Mouse (Mus musculus) kidney, embryonic 14.5 days (tissue): ENCODE data around the gene Pkd1l2. TPM values are rescaled to one million over a fixed set of nuclear protein-coding genes. Genes with fewer than 3 reads are reported as not detected.

Experiments used
- ATAC-seq: fragments of 200-750 bp; cut with Nextera tagmentation; 2 replicates; pipeline ENCODE4 v1.8.0; 2017; ENCODE audit warnings: moderate number of reproducible peaks, mild to moderate bottlenecking, moderate TSS enrichment, moderate library complexity; ENCODE audit not compliant: low FRiP score, low TSS enrichment
- H3K27ac ChIP-seq: fragments of 300-500 bp; sonication (generic); 2 replicates; pipeline ENCODE4 v1.5.1; 2014; ENCODE audit warnings: low read depth, mild to moderate bottlenecking, low read length, moderate library complexity, mixed read lengths
- H3K27me3 ChIP-seq: fragments of 300-500 bp; sonication (generic); 2 replicates; pipeline ENCODE4 v1.6.1; 2014; ENCODE audit warnings: mild to moderate bottlenecking, low read length; ENCODE audit not compliant: control insufficient read depth, insufficient read depth
- H3K36me3 ChIP-seq: fragments of 300-500 bp; sonication (generic); 2 replicates; pipeline ENCODE4 v1.6.1; 2014; ENCODE audit warnings: low read length, mixed read lengths; ENCODE audit not compliant: control insufficient read depth, insufficient read depth
- H3K4me1 ChIP-seq: fragments of 300-500 bp; sonication (generic); 2 replicates; pipeline ENCODE4 v1.6.1; 2014; ENCODE audit warnings: low read length, mixed read lengths; ENCODE audit not compliant: control insufficient read depth, insufficient read depth
- H3K4me2 ChIP-seq: fragments of 300-500 bp; sonication (generic); replicated peaks from 2 replicates; pipeline ENCODE4 v1.6.1; 2014; ENCODE audit warnings: low read depth, mild to moderate bottlenecking, low read length
- H3K4me3 ChIP-seq: fragments of 300-500 bp; sonication (generic); 2 replicates; pipeline ENCODE4 v1.5.1; 2014; ENCODE audit warnings: mild to moderate bottlenecking, low read length
- H3K9ac ChIP-seq: fragments of 300-500 bp; sonication (generic); 2 replicates; pipeline ENCODE4 v1.6.1; 2014; ENCODE audit warnings: low read depth, mild to moderate bottlenecking, low read length, moderate library complexity
- H3K9me3 ChIP-seq: fragments of 300-500 bp; sonication (generic); 2 replicates; pipeline ENCODE4 v1.6.1; 2016; ENCODE audit warnings: low read length; ENCODE audit not compliant: control insufficient read depth
- WGBS: fragments of 180-500 bp; shearing (Covaris S2); extraction: QIAGEN DNeasy Blood & Tissue Kit; methylation state at CpG from one replicate; pipeline ENCODE4 v1.1.7; 2014; 5-methylcytosine and 5-hydroxymethylcytosine counted together
- polyA plus RNA-seq: library from polyadenylated mRNA; unstranded; fragments of >200 nt; fragmentation: Nextera tagmentation; extraction: Ambion mirVana; gene quantifications from 2 replicates; pipeline ENCODE4 v1.2.1, GENCODE M21; 2014

Gene Pkd1l2
- polyA plus RNA-seq, 1 experiment from 2014 or later = not detected

DNA sequence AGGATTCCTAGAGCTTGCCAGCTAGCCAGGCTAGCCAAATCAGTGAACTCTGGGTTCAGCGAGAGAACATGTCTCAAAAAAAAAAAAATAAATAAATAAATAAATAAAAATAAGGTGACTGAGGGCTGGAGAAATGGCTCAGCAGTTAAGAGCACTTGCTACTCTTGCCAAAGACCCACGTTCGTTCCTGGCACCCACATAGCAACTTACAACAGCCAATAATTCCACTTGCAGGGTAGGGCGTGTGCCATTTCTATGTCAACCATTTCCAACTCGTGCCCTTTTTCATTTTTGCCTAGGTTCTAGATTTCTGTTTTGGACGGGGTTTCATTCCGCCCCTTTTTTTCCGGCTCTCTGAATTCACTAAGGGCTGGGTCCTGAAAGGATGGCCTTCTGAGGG lies 104.2 kb downstream of the Pkd1l2 start:
- no peak for ATAC-seq
- Histone ChIP-seq H3K27me3 (no peaks in the 10 kb centered on the region), H3K4me2 (peak overlapping the region; percentile 64), H3K4me3 (peak overlapping the region; percentile 74), H3K36me3 (peaks cover 7% of the 10 kb centered on the region), H3K9ac (peak overlapping the region; percentile 13; the same call in 1 of the 2 replicates), H3K27ac (no peak overlapping the region), H3K9me3 (no peaks in the 10 kb centered on the region), H3K4me1 (0 out of 2 replicates have a peak, but pooled peaks cover 5% of the 10 kb centered on the region)
- WGBS = 38% methylated on average over 8 of the region's 8 CpGs

DNA sequence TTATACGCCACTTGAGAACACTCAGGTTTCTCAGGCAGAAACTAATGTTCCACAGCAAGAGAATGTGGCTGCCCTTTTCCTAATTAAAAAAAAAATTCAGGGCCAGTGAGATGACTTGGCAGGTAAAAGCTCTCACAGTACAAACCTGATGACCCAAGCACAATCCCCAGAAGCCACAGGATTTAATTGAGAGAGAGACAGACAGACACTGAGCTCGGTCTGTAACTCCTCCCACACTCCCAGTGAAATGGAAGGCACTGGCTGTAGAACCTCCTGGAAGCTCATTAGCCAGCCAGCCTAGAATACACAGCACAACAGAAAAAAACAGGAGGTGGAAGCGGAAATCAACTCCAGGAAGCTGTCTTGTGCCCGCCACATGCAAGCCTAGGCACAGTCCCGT lies 106.6 kb downstream of the Pkd1l2 start:
- Histone ChIP-seq H3K9ac (no peak overlapping the region), H3K9me3 (no peaks in the 10 kb centered on the region), H3K4me3 (no peak overlapping the region), H3K4me1 (0 out of 2 replicates have a peak, but pooled peaks cover 5% of the 10 kb centered on the region), H3K27me3 (no peaks in the 10 kb centered on the region), H3K36me3 (no peaks in the 10 kb centered on the region), H3K4me2 (no peak overlapping the region; the same call in 1 of the 2 replicates), H3K27ac (no peak overlapping the region)
- ATAC-seq = no peak
- 53% methylated on average over 5 of the region's 5 CpGs for WGBS

DNA sequence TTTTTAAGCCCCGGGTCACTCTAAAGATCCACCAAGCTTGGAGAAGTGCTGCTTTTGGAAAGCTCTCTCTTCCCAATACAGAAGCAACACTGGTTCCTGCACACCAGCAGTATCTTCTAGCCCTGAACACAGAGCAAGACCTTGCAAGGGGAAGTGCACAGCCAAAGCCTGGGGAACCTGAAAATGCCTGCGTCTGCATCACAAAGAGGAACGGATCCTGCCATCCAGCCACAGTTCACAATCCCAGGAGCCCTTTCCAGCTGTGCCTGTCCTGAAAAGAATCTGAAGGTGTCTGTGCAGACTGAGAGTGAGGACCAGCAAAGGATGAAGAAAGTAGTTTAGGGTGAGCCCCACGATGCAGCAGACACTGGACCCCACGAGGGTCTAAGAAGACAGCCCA lies 107.2 kb downstream of the Pkd1l2 start:
- H3K4me1 ChIP-seq = 0 out of 2 replicates have a peak, but pooled peaks cover 4% of the 10 kb centered on the region
- H3K4me3 ChIP-seq = no peak overlapping the region
- no peaks in the 10 kb centered on the region for H3K36me3 ChIP-seq
- ATAC-seq = no peak
- no peaks in the 10 kb centered on the region for H3K27me3 ChIP-seq
- no peak overlapping the region; the same call in 1 of the 2 replicates for H3K4me2 ChIP-seq
- no peak overlapping the region for H3K9ac ChIP-seq
- no peaks in the 10 kb centered on the region for H3K9me3 ChIP-seq
- no peak overlapping the region for H3K27ac ChIP-seq
- WGBS = 36% methylated on average over 5 of the region's 5 CpGs

DNA sequence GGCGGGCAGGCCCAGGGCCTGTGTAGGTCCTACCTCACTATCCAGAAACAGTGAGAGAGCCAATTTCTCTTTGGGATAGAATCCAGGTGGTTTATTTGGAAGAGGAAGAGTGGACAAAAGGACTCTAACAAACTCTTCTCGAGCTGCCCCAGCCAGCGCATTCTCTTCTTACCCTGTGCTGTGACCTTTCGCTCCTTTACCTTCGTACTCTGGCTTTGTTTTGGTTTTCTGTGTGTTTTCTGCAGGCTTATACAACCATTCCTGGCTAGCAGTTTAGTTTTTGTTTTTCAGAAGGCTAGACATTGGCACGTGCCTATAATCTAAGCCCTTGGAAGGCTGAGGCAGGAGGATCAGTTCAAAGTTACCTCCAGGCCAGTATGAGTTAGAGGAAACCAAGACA lies 112.7 kb downstream of the Pkd1l2 start:
- H3K9ac ChIP-seq = no peak overlapping the region
- no peak overlapping the region for H3K4me2 ChIP-seq
- no peaks in the 10 kb centered on the region for H3K9me3 ChIP-seq
- no peaks in the 10 kb centered on the region for H3K27me3 ChIP-seq
- H3K36me3 ChIP-seq = no peaks in the 10 kb centered on the region
- no peak overlapping the region for H3K27ac ChIP-seq
- ATAC-seq = no peak
- no peaks in the 10 kb centered on the region for H3K4me1 ChIP-seq
- H3K4me3 ChIP-seq = no peak overlapping the region
- 86% methylated on average over 6 of the region's 6 CpGs for WGBS

DNA sequence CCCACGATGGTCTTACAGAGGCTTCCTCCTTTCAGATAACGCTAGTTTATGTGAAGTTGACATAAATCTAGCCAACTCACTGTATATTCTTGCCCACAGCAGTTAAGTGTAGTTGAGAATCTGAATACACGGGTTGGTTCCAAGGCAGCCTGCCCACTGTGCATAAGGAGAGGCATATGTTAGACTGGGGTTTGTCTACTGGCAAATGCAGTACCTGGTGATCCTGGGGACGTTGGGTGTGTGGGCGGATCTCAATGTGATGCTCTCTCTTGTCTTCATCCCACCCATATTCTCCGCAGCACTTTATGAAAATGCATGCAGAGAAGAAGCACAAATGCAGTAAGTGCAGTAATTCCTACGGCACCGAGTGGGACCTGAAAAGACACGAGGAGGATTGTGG lies 127.8 kb downstream of the Pkd1l2 start:
- peaks cover 59% of the 10 kb centered on the region for H3K36me3 ChIP-seq
- H3K4me1 ChIP-seq = no peaks in the 10 kb centered on the region
- 95% methylated on average over 9 of the region's 9 CpGs for WGBS
- H3K4me2 ChIP-seq = no peak overlapping the region
- no peak overlapping the region for H3K9ac ChIP-seq
- no peaks in the 10 kb centered on the region for H3K9me3 ChIP-seq
- no peaks in the 10 kb centered on the region for H3K27me3 ChIP-seq
- ATAC-seq = no peak
- H3K27ac ChIP-seq = no peak overlapping the region
- no peak overlapping the region for H3K4me3 ChIP-seq

DNA sequence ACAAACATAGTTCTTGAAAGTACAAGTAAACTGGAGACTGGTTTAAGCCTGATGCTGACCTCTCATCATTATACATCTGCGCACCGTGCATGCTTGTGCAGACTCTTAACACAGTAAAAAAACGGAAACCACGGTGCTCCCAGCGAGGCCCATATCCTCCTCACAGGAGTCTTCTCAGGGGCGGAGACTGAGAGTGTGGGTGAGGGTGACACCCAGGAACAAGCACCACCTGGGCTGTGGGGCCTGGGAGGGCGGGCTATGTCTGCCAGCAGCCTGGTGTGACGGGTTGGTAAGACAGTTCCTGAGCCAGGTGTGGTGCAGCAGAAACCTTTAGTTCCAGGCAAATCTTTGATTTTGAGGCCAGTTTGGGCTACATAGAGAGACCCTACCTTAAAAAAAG lies 129.8 kb downstream of the Pkd1l2 start:
- Histone ChIP-seq H3K36me3 (peaks cover 43% of the 10 kb centered on the region), H3K27ac (no peak overlapping the region)
- 92% methylated on average over 8 of the region's 8 CpGs for whole genome bisulfite sequencing

DNA sequence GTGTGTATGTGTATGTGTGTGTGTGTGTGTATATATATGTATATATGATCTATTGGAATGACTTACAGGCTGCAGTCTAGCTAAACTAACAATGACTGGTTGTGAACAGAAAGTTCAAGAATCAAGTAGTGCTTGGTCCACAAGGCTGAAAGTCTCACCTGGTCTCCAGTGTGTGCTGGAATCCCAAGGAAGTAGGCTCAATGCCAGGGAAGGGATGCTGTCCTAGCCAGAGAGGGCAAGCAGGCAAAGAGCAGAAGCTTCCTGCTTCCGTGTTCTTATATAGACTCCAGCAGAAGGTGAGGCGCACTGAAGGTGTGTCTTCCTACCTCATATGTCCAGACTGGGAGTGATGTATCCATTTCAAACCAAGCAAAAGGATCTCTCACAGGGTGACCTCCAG lies 130.5 kb downstream of the Pkd1l2 start:
- H3K27me3 ChIP-seq = no peaks in the 10 kb centered on the region
- WGBS = 91% methylated on average over 2 of the region's 2 CpGs
- H3K27ac ChIP-seq = no peak overlapping the region
- H3K9me3 ChIP-seq = no peaks in the 10 kb centered on the region
- no peak overlapping the region for H3K4me3 ChIP-seq
- H3K9ac ChIP-seq = no peak overlapping the region
- ATAC-seq = no peak
- H3K4me1 ChIP-seq = no peaks in the 10 kb centered on the region
- no peak overlapping the region for H3K4me2 ChIP-seq
- H3K36me3 ChIP-seq = peaks cover 37% of the 10 kb centered on the region

More for the DNA sequence above, 129.8 kb downstream of the Pkd1l2 start:
- no peak overlapping the region for H3K9ac ChIP-seq
- H3K4me1 ChIP-seq = no peaks in the 10 kb centered on the region
- ATAC-seq = no peak
- no peak overlapping the region for H3K4me2 ChIP-seq
- H3K9me3 ChIP-seq = no peaks in the 10 kb centered on the region
- H3K27me3 ChIP-seq = no peaks in the 10 kb centered on the region
- H3K4me3 ChIP-seq = no peak overlapping the region

DNA sequence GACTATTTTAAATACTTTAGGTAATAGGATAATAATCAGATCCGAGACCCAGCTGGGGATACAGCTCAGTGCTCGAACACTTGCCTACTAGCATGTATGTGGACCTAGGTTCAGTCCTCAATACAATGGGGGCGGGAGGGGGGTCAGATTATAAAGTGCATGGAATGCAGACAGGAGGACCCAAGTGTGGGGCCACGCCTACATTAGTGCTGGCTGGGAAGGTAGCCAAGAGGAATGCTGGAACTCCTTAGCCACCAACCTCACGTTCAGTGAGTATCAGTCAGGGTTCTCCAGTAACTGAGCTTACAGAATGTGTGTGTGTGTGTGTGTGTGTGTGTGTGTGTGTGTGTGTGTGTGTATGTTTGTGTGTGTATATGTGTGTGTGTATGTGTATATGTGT lies 130.9 kb downstream of the Pkd1l2 start:
- ATAC-seq = no peak; the same call in 1 of the 2 replicates
- Histone ChIP-seq H3K9ac (no peak overlapping the region), H3K36me3 (peaks cover 33% of the 10 kb centered on the region), H3K4me3 (no peak overlapping the region), H3K4me1 (no peaks in the 10 kb centered on the region), H3K27me3 (no peaks in the 10 kb centered on the region), H3K9me3 (no peaks in the 10 kb centered on the region), H3K27ac (no peak overlapping the region), H3K4me2 (no peak overlapping the region)
- 67% methylated on average over 5 of the region's 5 CpGs for WGBS

DNA sequence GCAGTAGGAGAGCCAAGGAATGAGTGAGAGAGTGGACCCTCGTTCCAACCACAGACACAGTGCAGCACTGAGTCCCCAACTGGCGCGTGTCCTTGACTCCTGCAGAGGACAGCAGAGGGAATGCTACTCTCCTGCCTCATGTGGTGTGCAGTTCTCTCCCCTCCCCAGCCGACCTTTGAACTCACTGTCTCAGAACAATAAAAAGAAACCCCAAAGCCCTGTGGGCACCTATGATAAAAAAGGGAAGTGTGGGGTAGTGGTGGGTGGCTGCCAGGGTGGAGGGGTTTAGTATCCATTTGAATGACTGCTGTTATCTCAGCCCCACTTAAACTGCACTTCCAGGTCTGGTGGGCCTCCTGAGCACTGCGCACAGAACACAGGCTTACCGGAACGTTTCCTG lies 134.7 kb downstream of the Pkd1l2 start:
- ATAC-seq = no peak
- Histone ChIP-seq H3K4me1 (no peaks in the 10 kb centered on the region), H3K9ac (no peak overlapping the region), H3K9me3 (no peaks in the 10 kb centered on the region), H3K4me2 (no peak overlapping the region), H3K27ac (no peak overlapping the region), H3K4me3 (no peak overlapping the region), H3K27me3 (no peaks in the 10 kb centered on the region), H3K36me3 (no peaks in the 10 kb centered on the region)
- WGBS = 87% methylated on average over 7 of the region's 7 CpGs
